Mouse (Mus musculus): ENCODE data around the gene Fkbp5. TPM values are rescaled to one million over a fixed set of nuclear protein-coding genes. Genes with fewer than 3 reads are reported as not detected.
"Not testable (repeated sequence)": the region's sequence is repeated elsewhere in the genome, so short reads cannot be mapped to it uniquely, and the experiment has no call there.

The Fkbp5 gene
- 10 to 100 TPM; 67.0 to 92.3 TPM for total RNA-seq (2021)

DNA sequence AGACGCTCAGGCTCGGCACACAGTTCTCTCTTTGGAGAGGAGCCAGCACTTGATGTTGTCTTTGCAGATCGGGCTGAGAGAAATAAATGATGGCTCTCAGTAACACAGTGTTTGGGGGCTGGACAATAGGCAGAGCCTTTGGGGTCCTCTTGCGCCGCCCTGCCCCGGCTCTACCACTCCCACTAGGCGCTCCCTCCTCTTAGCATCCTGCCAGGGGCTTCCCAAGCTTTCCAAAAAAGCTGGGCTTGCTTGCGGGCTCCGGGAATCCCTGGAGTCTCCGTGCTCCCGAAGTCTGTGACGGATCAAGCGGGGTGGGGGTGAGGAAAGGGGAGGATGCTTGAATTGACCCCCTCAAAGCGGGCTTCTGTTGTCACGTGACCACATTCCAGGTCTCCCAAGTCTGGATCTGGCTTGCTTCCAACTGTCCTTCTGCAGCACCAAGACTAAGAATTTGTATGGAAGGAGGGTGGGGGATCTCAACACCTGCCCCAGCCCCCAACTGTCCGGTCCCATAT lies at the start of gene Fkbp5:
TSS of gene Fkbp5 (minus strand) at position 87 of the 515 bp plus-strand sequence.
- no peak for DNase-seq

DNA sequence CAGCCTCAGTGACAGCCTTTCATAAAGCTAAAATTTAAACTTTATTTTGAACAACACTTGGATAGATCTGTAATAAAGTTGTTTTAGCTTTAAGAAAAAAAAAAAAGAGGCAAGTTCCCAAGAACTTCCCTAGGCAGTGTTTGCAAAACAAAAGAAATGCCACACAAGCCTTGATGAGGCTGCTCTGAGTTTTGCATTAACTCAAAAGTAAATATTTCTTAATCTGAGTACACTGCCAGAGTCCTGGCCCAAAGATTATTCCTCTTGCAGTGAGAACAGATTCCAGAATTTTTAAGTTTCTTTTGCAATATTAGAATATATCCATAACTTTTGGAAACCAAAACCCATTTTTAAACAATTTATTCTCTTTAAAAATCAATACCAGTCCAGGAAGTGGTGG lies 47.9 kb upstream of the Fkbp5 start:
- no peak for DNase-seq

DNA sequence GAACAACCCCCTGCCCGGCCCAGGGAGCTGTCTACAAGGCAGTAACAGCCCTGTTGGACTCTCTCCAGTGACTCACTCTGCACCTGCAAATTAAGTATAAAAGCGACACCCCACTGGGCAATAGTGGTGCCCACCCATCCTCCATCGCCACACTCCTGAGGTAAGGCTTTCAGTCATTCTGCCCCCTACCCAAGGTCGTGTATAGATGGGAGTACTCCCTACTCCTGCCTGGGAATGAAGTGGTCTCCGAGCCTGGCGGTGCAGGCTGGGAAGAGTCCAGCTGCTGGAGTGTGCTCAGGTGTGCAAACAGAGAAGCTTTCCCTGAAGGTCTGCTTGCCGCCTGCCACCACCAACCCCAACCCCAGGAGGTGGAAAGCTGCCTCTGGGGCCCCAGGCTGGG lies 44.3 kb upstream of the Fkbp5 start:
- DNase-seq = no peak

DNA sequence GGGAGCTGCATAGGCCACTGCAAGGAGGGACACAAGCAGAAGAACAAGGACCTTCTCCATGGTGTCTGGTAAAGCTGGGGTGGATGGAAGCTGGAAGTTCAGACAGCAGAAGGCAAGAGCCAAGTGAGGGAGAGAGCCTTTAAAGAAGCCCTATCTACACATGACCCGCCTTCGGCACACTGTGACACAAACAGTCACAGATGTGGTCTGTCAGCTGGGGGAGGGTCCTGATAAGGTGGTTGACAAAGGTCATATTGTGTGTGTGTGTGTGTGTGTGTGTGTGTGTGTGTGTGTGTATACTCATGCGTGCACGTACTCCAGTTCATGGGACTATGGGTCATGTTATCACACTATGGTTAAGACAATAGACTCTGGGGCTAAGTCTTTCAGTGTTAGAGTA lies 43.3 kb upstream of the Fkbp5 start, which contains the start of gene Clps:
TSS of gene Clps (minus strand) at position 169 of the 400 bp plus-strand sequence.
- DNase-seq = no peak

- DNase-seq = no peak
Observed at GRCm38 (mm10) chr17:28557772-28558171, 40.4 kb upstream of the Fkbp5 start.

- no peak for DNase-seq
Observed at GRCm38 (mm10) chr17:28556635-28557396, 39.5 kb upstream of the Fkbp5 start.

- not testable (repeated sequence) for DNase-seq
Observed at GRCm38 (mm10) chr17:28554021-28554420, 36.7 kb upstream of the Fkbp5 start.

- peak; percentile 64 to 72 for DNase-seq
Observed at GRCm38 (mm10) chr17:28553040-28553793, 35.9 kb upstream of the Fkbp5 start.

DNA sequence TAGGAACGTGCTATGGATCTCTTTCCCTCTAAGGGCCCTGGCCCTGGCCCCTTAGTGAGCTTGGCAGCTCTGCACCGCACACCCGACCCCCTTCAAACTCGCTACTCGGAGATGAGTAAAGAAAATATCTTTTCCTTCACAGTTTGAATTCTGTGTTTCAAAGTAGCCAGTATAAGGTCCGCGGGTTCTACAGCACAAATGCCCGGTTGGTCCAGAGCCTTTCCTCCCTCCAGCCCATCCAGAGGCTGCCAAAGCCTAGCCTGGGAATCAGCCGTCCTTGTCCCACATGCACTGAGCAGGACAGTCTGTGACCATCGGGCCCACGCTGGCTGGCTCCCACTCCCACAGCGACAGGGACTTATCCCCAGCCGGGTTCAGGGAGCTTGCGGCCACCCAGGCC lies 31.8 kb upstream of the Fkbp5 start, which contains the start of gene Clpsl2:
TSS of gene Clpsl2 (plus strand) at position 301 of the 400 bp plus-strand sequence.
- DNase-seq = no peak

- DNase-seq = no peak
Observed at GRCm38 (mm10) chr17:28548550-28548949, 31.2 kb upstream of the Fkbp5 start.

DNA sequence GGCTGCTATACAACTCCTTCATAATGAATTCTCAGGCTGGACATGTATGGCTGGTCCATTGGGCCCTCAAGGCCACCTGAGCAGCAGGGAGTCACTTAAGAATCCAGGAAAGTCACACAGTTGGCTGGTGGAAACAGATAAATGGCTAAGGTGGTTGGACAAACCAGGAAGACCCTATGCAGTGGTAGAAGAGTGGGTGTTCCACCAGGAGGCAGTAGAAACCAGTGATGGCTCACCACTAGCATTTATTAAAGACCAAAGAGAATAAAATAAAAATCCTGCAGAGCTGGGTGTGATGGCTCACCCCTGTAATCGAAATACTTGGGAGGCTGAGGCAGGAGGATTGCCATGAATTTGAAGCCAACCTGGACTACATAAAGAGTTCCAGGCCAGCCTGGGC lies 29.6 kb upstream of the Fkbp5 start:
- DNase-seq = no peak

DNA sequence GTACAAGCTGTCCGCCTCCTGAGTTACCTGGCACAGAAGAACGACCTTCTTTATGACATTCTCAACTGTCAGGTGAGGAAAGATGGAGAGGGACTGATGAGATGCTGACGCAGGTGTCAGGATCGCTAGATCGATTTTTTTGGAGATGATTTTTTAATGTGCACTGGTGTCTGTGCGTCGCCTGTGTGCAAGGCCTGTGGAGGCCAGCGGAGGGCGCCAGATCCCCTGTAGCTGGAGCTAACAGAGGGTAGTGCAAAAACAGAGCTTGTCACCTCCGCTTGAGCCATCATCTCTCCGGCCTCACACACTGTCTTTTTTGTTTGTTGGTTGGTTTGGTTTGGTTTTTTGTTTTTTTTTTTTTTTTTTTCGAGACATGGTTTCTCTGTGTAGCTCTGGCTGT lies 20.6 kb upstream of the Fkbp5 start:
- DNase-seq = no peak

- no peak for DNase-seq
Observed at GRCm38 (mm10) chr17:28533327-28533726, 16.0 kb upstream of the Fkbp5 start.

DNA sequence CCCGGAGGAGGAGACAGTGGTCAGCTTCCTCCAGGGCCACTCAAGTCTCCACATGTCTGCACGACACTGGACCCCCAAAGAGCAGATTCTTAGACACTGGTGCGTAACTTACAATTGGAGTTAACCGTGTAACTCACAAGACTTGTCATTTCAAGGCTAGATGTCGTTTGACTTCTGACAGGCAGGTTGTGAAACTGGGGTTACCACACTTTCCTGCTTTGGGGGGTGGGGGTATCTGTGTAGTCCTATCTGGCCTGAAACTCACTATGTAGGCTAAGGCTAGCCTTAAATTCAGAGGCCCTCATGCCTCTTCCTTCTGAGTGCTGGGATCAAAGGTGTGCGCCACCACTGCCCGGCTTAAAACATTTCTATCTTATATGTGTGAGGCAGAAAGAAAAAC lies 15.2 kb upstream of the Fkbp5 start:
- no peak for DNase-seq

DNA sequence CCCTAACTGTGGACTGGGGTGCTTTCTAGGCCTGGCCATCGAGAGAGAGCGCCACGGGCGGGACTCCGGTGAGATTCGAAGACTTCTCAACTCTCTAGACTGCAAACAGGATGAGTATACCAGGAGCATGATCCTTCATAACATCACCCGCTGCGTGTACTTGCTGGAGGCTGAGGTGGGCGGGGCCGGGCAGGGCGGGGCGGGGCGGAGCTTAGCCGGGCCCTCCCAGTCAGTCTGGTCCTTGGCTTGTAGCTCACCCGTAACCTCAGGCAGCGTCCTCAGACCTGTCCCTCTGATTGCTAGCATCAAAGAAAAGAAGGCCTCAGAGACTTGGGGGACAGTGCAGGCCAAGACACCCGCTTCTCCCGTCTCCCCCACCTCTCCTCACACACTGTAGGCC lies 14.6 kb upstream of the Fkbp5 start:
- DNase-seq = no peak

- no peak for DNase-seq
Observed at GRCm38 (mm10) chr17:28530506-28530905, 13.2 kb upstream of the Fkbp5 start, which contains the start of gene Armc12. Gene Armc12 (plus strand): TSS chr17:28530806.

GRCm38 (mm10) chr17:28529116-28529515 lies 11.8 kb upstream of the Fkbp5 start:
- DNase-seq = no peak

DNA sequence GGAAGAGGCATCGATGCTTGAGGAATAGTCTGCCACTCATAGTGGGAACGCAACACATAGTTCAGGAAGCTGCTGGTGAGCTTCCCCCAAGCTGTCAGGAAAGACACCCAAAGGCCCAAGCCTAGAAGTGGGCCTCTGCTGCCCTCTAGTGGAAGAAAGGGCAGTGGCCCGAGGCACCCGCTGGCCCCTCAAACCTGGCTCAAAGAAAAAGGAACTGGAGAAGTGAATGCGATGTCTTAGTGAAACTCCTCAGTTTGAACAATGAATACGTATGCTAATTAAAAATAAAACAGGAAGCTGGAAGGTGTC lies 10.7 kb upstream of the Fkbp5 start:
- peak; percentile 83 to 86 for DNase-seq

DNA sequence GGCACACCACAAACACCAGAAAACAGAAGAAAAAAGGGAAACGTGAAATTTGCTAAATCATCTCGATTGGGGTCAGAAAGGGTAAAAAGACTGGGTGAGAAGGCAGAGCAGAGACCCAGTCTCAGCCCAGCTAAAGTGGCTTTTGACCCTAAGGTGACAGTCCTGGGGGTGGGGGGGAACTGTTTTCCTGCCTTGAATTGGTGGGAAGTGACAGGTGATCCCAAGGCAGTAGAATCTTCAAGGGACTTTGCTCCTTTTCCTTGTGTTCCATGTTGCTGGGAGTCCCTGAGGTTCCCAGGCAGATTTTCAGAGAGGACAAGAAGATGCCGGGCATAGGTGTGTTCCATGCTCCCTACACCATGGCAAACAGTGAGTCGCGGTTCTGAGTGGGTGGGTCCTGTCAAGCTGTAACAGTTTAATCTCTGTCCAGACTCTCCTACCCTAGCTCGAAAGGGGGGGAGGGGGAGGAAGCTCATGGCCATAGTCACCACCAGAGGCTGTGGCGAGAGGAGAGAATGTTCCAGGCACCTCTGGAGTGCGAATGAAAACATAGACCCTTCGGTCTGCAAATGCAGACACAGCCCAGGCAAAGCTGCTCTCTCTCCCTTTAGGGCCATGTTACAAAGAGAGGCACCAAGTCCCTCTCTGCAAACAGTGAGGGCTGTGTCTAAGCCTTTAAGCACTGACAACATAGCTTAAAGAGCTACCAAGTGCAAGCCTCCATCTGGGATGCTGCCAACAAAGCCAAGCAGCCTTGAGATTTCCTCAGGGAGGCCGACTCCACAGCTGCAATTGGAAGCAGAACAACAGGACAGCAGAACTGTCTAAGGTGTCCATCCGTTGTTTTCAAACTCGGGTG lies 10.1 kb upstream of the Fkbp5 start:
- no peak for DNase-seq

GRCm38 (mm10) chr17:28524831-28525430 lies 7.6 kb upstream of the Fkbp5 start:
- DNase-seq = no peak

- DNase-seq = no peak
Observed at GRCm38 (mm10) chr17:28524009-28524695, 6.8 kb upstream of the Fkbp5 start.
